Mouse (Mus musculus): ENCODE measurements at regions not wholly inside any gene's neighbourhood (a gene's known extent, or its start where the extent isn't known, plus 50 kb on each side); places are given as distances from the start of the nearest gene placed in this dataset.
"Not testable (repeated sequence)": the region's sequence is repeated elsewhere in the genome, so short reads cannot be mapped to it uniquely, and the experiment has no call there.

DNA sequence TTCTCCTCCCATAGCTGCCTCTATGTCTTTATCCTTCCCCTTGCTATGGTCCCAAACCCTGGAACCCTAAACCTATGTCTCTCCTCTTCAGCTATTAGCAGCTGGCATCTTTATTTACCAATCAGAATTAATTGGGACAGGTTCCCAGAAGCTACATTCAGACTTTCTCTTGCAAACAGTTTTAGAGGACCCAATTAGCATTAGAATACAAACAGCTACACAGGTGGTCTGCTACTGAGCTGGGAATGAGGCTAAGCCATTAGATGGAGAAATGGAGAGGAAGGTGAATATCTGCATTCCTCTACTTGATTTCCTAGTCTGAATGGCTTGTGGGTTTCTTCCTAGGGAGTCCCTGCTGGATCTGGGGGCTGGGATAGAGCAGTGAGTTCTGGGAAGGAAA lies 611.9 kb downstream of the A830018L16Rik start:
- no peak for DNase-seq (ENCODE audit: low spot score)

DNA sequence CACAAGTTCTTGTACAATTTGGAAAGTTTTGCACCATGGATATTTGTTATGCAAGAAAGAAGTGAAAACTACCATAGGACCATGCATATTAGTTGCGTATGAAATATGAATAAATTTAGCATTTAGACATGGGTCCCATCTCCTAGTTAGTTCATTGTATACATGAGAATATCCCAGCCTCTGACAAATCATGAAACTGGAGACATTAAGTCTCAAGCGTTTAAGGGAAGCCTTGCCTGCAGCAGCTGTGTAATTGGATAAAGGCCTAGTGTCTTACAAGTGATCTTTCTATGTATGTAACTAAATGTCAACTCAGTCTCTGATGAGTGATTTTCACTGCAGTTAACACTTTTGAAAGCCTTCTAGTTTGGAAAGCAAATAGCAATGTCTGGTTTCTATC lies 613.5 kb downstream of the A830018L16Rik start:
- no peak for DNase-seq (ENCODE audit: low spot score)

- DNase-seq (ENCODE audit: low spot score) = no peak
These were observed 614.2 kb downstream of the A830018L16Rik start for GRCm38 (mm10) chr1:12028074-12028473.

DNA sequence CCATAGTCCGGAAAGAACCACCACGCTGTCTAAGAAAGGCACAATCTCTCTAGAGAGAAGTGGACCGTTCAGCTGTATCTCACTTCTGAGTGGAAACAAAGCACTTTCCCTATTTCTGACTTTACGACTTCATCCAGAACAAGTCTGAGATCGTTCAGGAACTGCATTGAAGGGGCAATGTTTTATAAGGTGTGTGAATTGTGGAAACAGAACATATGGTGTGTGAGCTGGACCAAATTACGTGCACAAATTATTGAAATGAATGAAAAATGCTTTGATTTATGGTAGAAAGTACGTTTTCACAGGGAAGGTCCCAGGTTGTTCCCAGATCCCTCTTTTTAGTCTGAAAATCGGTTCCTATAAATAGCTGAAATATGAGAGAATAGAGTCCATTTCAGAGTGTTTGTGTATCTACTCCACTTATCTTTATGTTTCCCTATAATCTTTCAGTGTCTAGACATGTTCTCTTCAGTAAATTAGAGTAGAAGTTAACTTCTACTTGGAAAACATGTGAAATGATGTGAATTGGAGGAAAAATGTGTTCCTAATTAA lies 638.1 kb downstream of the A830018L16Rik start:
- DNase-seq (ENCODE audit: low spot score) = no peak

- no peak for DNase-seq (ENCODE audit: low spot score)
These were observed 642.1 kb downstream of the A830018L16Rik start for GRCm38 (mm10) chr1:12055865-12056560.

- no peak for DNase-seq (ENCODE audit: low spot score)
These were observed 651.2 kb downstream of the A830018L16Rik start for GRCm38 (mm10) chr1:12065016-12065513.

DNA sequence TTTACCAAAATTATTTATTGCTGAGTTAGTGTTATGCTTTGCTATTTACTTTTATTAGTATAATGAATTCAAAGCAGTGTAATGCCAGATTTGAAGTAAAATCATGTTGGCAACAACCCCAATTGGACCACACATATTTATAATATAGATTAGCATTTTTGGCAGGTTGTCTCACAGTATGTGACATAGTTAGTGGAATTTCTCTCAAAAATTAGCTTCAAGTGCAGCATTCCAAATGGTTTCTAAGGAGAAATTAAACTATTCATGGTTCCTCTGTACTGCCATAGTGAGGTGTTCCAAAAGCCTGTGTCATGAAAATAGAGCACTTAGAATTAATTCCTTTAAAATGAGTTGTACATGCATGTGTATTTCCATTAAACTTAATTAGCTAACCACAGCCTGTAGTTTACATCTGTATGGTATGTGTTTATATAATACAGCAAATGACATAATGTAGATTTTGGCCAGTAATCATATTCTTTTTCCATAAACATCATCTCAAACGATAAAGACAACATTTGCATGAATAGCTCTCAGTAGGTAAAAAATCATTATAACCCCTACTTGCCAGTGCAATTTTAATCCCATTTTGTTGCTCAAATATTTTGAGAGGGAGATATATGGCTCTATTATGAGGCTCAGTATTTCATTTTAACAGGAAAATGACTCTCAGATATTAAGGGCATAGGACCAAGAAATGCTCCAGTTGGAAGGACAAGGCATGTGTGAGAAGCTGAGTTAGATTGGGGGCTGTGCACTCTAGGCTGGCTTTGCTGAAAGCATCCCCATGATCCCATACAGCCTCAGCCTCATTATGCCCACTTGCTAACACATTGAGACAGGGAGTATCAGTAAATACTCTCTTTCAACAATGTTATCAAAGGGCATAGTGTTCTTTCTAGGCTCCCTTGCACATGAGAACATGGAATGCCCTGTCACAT lies 678.9 kb downstream of the A830018L16Rik start:
- DNase-seq (ENCODE audit: low spot score) = no peak

GRCm38 (mm10) chr1:12115041-12115828 lies 701.3 kb downstream of the A830018L16Rik start:
- DNase-seq (ENCODE audit: low spot score) = no peak

DNA sequence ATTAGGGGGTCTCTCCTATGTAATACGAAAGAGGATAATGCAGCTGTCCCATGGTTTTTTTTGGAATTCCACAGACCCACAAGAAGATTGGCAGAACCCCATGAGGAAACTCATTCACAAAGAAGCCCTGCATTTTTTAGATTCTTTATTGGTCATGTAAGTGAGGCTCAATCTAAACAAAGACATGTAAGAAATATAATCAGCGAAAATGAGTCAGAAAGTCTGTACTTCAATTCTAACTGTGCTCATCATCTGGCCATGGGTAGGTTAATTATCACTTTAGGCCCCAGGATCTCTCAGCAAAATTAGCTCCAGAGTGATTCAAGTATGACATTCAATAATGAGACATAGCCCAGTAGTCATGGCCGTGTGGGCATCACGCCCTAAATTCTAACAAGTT lies 703.2 kb downstream of the A830018L16Rik start:
- DNase-seq (ENCODE audit: low spot score) = no peak

DNA sequence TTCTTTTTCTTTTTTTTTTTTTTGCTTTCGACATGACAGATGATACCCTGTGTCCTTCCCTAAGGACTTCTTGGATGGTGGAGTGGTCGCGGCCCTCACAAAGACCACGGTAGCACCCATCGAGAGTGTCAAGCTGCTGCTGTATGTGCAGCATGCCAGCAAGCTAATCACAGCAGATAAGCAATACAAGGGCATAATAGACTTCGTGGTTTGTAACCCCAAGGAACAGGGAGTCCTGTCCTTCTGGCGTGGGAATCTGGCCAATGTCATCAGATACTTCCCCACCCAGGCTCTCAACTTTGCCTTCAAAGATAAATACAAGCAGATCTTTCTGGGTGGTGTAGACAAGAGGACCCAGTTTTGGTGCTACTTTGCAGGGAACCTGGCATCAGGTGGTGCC lies 707.0 kb downstream of the A830018L16Rik start:
- DNase-seq (ENCODE audit: low spot score) = no peak

DNA sequence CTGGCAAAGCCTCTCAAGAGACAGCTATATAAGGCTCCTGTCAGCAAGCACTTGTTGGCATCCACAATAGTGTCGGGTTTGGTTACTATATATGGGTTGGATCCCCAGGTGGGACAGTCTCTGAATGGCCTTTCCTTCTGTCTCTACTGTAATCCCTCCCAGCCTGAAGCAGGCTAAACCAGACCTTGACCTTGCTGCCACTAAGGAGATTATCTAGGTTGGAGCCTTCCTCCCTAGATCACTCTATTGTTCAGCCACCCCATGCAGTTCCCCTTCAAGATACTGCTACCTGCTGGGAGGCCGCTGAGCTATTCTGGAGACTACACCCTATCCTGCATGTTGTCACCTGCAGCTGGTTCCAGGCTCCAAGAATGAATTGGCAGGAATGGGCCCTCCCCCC lies 712.7 kb downstream of the A830018L16Rik start:
- DNase-seq (ENCODE audit: low spot score) = not testable (repeated sequence)

- DNase-seq (ENCODE audit: low spot score) = no peak
These were observed 756.6 kb downstream of the A830018L16Rik start for GRCm38 (mm10) chr1:12170503-12170902.

GRCm38 (mm10) chr1:12189646-12190233 lies 775.8 kb downstream of the A830018L16Rik start:
- DNase-seq (ENCODE audit: low spot score) = no peak

- DNase-seq (ENCODE audit: low spot score) = no peak
These were observed 778.7 kb downstream of the A830018L16Rik start for GRCm38 (mm10) chr1:12192588-12192987.

DNA sequence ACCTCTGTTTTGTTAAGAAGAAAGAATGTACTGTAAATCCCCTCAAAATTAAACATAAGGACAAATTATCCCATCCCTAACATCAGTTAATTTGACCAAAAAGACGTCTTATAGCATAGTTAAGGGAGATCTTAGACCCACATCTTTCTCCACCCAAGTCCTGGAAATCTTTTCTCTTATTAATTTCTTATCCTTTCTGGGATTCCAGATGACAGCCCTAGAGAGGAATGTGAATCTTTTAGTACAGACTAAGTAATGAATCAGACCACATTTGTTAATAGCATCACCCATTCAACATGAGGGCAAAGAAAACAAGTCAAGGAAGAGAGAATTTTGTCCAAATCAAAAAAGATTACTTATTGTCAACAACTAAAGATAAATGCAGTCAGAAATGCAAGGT lies 817.2 kb downstream of the A830018L16Rik start:
- no peak for DNase-seq (ENCODE audit: low spot score)

DNA sequence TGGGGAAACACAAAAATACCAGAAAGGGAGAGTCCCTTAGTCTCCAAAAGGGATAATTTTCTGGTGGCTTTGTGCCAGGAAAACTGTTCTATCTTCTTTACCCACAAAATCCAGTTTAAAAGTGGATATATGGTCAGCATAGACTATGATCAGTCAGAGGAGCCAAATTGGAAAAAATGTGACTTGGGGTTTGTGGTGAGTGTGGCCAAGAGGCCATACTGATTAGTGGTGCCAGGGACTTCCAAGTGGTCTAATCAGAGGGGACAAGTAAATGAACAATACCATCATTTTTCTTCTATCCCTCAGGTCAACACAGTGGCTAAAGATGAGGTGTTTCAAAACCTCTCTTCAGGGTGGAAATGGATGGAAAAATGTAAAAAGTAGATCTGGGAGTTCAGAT lies 828.2 kb downstream of the A830018L16Rik start:
- DNase-seq (ENCODE audit: low spot score) = no peak

GRCm38 (mm10) chr1:12282493-12282892 lies 868.6 kb downstream of the A830018L16Rik start:
- no peak for DNase-seq (ENCODE audit: low spot score)

DNA sequence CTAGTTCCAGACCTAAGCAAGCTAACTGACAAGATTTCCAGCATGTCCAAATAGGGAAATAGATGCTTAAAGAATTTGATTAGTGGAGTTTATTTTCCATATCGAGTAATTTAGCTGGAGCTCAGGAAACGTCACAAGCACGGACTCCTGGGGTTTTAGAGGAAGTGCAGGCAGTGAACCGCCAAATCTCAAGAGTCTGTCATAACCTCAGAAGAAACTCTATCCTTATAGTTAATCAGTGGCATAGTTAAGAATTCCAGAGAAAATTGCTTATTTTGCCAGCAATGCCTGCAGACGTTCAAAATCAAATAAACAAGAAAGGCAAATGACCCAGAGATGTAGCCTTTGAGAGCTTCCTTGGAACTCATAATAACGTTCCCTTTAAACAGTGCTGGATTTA lies 871.6 kb downstream of the A830018L16Rik start:
- DNase-seq (ENCODE audit: low spot score) = no peak

DNA sequence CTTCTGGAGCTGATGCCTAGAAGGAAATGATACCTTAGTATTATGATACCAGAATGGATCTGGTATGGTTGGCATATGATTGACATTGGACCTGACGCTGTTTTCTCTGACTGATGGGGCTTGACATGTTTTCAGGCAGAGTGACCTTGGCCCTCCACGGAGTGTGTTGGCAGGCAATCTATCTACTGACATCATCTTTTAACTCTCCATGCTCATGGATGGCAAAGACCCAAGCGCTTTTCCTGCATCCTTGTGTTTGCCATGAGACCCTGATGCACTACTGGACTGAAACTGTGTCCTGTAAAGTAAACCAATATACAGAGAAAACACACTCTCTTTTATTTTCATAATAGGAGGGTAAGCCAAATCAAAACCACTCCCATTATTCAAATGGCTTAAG lies 872.1 kb downstream of the A830018L16Rik start:
- no peak for DNase-seq (ENCODE audit: low spot score)

- no peak for DNase-seq (ENCODE audit: low spot score)
These were observed 874.6 kb downstream of the A830018L16Rik start for GRCm38 (mm10) chr1:12288521-12288920.

- no peak for DNase-seq (ENCODE audit: low spot score)
These were observed 877.9 kb downstream of the A830018L16Rik start for GRCm38 (mm10) chr1:12291787-12292186.

Measured in lung, postnatal 25 days (tissue).